Mouse (Mus musculus): ENCODE data around the gene Bhlhe40. TPM values are rescaled to one million over a fixed set of nuclear protein-coding genes. Genes with fewer than 3 reads are reported as not detected.
A peak's percentile ranks its signal among the peaks of the same experiment; 100 is the strongest.

The Bhlhe40 gene
- total and polyA plus RNA-seq, 3 experiments: 15.9 to 21.6 TPM; not detected in 1

- Histone ChIP-seq H3K27ac (ENCODE audit: control insufficient read depth, low read depth, low read length) (no peak overlapping the region), H3K4me1 (ENCODE audit: control insufficient read depth in 1 of 2, insufficient read depth in 2 of 2, low read length in 2 of 2) (peaks cover 0 to 9% of the 10 kb centered on the region in 2 experiments; a peak in 2 of 4 replicates), H3K79me2 (ENCODE audit: control insufficient read depth, insufficient read depth, low read length, poor library complexity) (no peaks in the 10 kb centered on the region), H3K4me3 (ENCODE audit: control insufficient read depth in 1 of 2, insufficient read depth in 1 of 2, low read depth in 2 of 2, low read length in 2 of 2) (no peak overlapping the region), H3K27me3 (ENCODE audit: control insufficient read depth in 1 of 2, insufficient read depth in 2 of 2, low read length in 2 of 2) (no peaks in the 10 kb centered on the region), H3K36me3 (ENCODE audit: control insufficient read depth in 1 of 2, insufficient read depth in 2 of 2, low read length in 2 of 2) (peaks cover 0 to 2% of the 10 kb centered on the region in 2 experiments; a peak in 2 of 4 replicates), H3K9ac (ENCODE audit: control insufficient read depth, low read depth, low read length, poor library complexity, severe bottlenecking) (no peak overlapping the region), H3K9me3 (replicated peaks; ENCODE audit: insufficient read depth, low read length) (no peaks in the 10 kb centered on the region)
- TF ChIP-seq ELF1 (IDR thresholded peaks at IDR 0.05; ENCODE audit: low read depth, low read length) (no peak), TCF12 (IDR thresholded peaks at IDR 0.05; ENCODE audit: low read depth, low read length) (no peak), MEF2A (IDR thresholded peaks at IDR 0.05; ENCODE audit: extremely low read depth, insufficient replicate concordance, low read depth, low read length, poor library complexity, severe bottlenecking) (no peak), POLR2A (IDR thresholded peaks at IDR 0.05; ENCODE audit: control insufficient read depth in 1 of 2, insufficient read depth in 1 of 2, low read depth in 1 of 2, low read length in 2 of 2, poor library complexity in 1 of 2) (no peak), MAX (IDR thresholded peaks at IDR 0.05; ENCODE audit: low read length) (no peak), JUND (IDR thresholded peaks at IDR 0.05; ENCODE audit: low read depth, low read length) (no peak), TBP (IDR thresholded peaks at IDR 0.05; ENCODE audit: low read depth, low read length) (no peak), CHD2 (IDR thresholded peaks at IDR 0.05; ENCODE audit: low read length) (no peak), NELFE (IDR thresholded peaks at IDR 0.05; ENCODE audit: low read depth, low read length) (no peak), ETS1 (IDR thresholded peaks at IDR 0.05; ENCODE audit: low read depth, low read length) (no peak), MAZ (IDR thresholded peaks at IDR 0.05; ENCODE audit: low read depth, low read length) (no peak), UBTF (IDR thresholded peaks at IDR 0.05; ENCODE audit: borderline replicate concordance, insufficient read depth, low read depth, low read length) (no peak), GATA1 (IDR thresholded peaks at IDR 0.05; ENCODE audit: low read depth, low read length) (no peak)
- no peak for DNase-seq (ENCODE audit: low read depth, low spot score)
Measured at GRCm38 (mm10) chr6:108672094-108672493, 11.7 kb downstream of the Bhlhe40 start.

- H3K9me3 ChIP-seq (replicated peaks; ENCODE audit: insufficient read depth, low read length): no peaks in the 10 kb centered on the region
Measured at GRCm38 (mm10) chr6:108674221-108674620, 13.8 kb downstream of the Bhlhe40 start.

GRCm38 (mm10) chr6:108676783-108677340, 16.4 kb downstream of the Bhlhe40 start:
- no peak overlapping the region for H3K4me3 ChIP-seq (ENCODE audit: control insufficient read depth in 1 of 2, insufficient read depth in 1 of 2, low read depth in 2 of 2, low read length in 2 of 2)
- no peaks in the 10 kb centered on the region for H3K79me2 ChIP-seq (ENCODE audit: control insufficient read depth, insufficient read depth, low read length, poor library complexity)
- H3K9me3 ChIP-seq (replicated peaks; ENCODE audit: insufficient read depth, low read length): no peaks in the 10 kb centered on the region
- DNase-seq (ENCODE audit: low read depth, low spot score): peak; percentile 68
- no peak overlapping the region for H3K9ac ChIP-seq (ENCODE audit: control insufficient read depth, low read depth, low read length, poor library complexity, severe bottlenecking)
- no peaks in the 10 kb centered on the region for H3K27me3 ChIP-seq (ENCODE audit: control insufficient read depth in 1 of 2, insufficient read depth in 2 of 2, low read length in 2 of 2)
- TF ChIP-seq TAL1 (IDR thresholded peaks at IDR 0.05; ENCODE audit: low read length) (peak; percentile 42), EP300 (IDR thresholded peaks at IDR 0.05; ENCODE audit: low read depth in 1 of 2, low read length in 2 of 2) (peak; percentile 31 to 40; a peak in 2 of 4 replicates), GATA1 (IDR thresholded peaks at IDR 0.05; ENCODE audit: low read depth, low read length) (peak; percentile 76), ETS1 (IDR thresholded peaks at IDR 0.05; ENCODE audit: low read depth, low read length) (peak; percentile 14; the same call in 1 of the 2 replicates), CHD1 (IDR thresholded peaks at IDR 0.05; ENCODE audit: low read depth, low read length) (no peak)
- peaks cover 0 to 18% of the 10 kb centered on the region in 2 experiments; a peak in 2 of 4 replicates for H3K36me3 ChIP-seq (ENCODE audit: control insufficient read depth in 1 of 2, insufficient read depth in 2 of 2, low read length in 2 of 2)
- no peak overlapping the region for H3K27ac ChIP-seq (ENCODE audit: control insufficient read depth, low read depth, low read length)
- peaks cover 8 to 34% of the 10 kb centered on the region in 2 experiments for H3K4me1 ChIP-seq (ENCODE audit: control insufficient read depth in 1 of 2, insufficient read depth in 2 of 2, low read length in 2 of 2)

More at GRCm38 (mm10) chr6:108674221-108674620, 13.8 kb downstream of the Bhlhe40 start:
- H3K36me3 ChIP-seq (ENCODE audit: control insufficient read depth in 1 of 2, insufficient read depth in 2 of 2, low read length in 2 of 2): peaks cover 0 to 8% of the 10 kb centered on the region in 2 experiments; a peak in 2 of 4 replicates
- H3K27me3 ChIP-seq (ENCODE audit: control insufficient read depth in 1 of 2, insufficient read depth in 2 of 2, low read length in 2 of 2): no peaks in the 10 kb centered on the region
- DNase-seq (ENCODE audit: low read depth, low spot score): no peak
- no peaks in the 10 kb centered on the region for H3K79me2 ChIP-seq (ENCODE audit: control insufficient read depth, insufficient read depth, low read length, poor library complexity)
- no peak overlapping the region for H3K27ac ChIP-seq (ENCODE audit: control insufficient read depth, low read depth, low read length)
- no peak for TF ChIP-seq HCFC1 (IDR thresholded peaks at IDR 0.05; ENCODE audit: low read depth, low read length)
- H3K4me1 ChIP-seq (ENCODE audit: control insufficient read depth in 1 of 2, insufficient read depth in 2 of 2, low read length in 2 of 2): peaks cover 0 to 21% of the 10 kb centered on the region in 2 experiments; a peak in 3 of 4 replicates
- no peak overlapping the region for H3K9ac ChIP-seq (ENCODE audit: control insufficient read depth, low read depth, low read length, poor library complexity, severe bottlenecking)
- H3K4me3 ChIP-seq (ENCODE audit: control insufficient read depth in 1 of 2, insufficient read depth in 1 of 2, low read depth in 2 of 2, low read length in 2 of 2): no peak overlapping the region
